Mouse (Mus musculus) MEL (cell line): ENCODE data around the gene Spcs2. TPM values are rescaled to one million over a fixed set of nuclear protein-coding genes. Genes with fewer than 3 reads are reported as not detected.

Source experiments
- DNase-seq: peaks from one replicate; pipeline ENCODE4 v3.0.0; 2011; ENCODE audit warnings: low read depth, low spot score
- H3K27ac ChIP-seq: 2 replicates; pipeline ENCODE4 v1.5.1; 2012; ENCODE audit warnings: low read depth, mild to moderate bottlenecking, control low read depth, low read length, moderate library complexity; ENCODE audit not compliant: control insufficient read depth
- H3K27me3 ChIP-seq, 2 experiments: fragments of 150-350 bp in 1 of 2; sonication (generic) in 1 of 2; 2 replicates each; pipeline ENCODE4 v1.6.1; 2012; ENCODE audit warnings: low read length in 2 of 2, mild to moderate bottlenecking in 2 of 2, improper control_type of control experiment in 1 of 2, moderate library complexity in 1 of 2; ENCODE audit not compliant: insufficient read depth in 2 of 2, control insufficient read depth in 1 of 2
- H3K36me3 ChIP-seq, 2 experiments: 2 replicates each; pipeline ENCODE4 v1.6.1; 2012 to 2014; ENCODE audit warnings: low read length in 2 of 2, improper control_type of control experiment in 1 of 2, inconsistent platforms in 1 of 2, mild to moderate bottlenecking in 1 of 2; ENCODE audit not compliant: insufficient read depth in 2 of 2, control insufficient read depth in 1 of 2
- H3K4me1 ChIP-seq, 2 experiments: fragments of 150-350 bp in 1 of 2; sonication (generic) in 1 of 2; 2 replicates each; pipeline ENCODE4 v1.6.1; 2012; ENCODE audit warnings: low read length in 2 of 2, improper control_type of control experiment in 1 of 2, mild to moderate bottlenecking in 1 of 2; ENCODE audit not compliant: insufficient read depth in 2 of 2, control insufficient read depth in 1 of 2
- H3K4me3 ChIP-seq, 2 experiments: fragments of 150-350 bp in 1 of 2; sonication (generic) in 1 of 2; 2 replicates each; pipeline ENCODE4 v1.5.1; 2012; ENCODE audit warnings: low read depth in 2 of 2, low read length in 2 of 2, mild to moderate bottlenecking in 2 of 2, moderate library complexity in 2 of 2, control low read depth in 1 of 2, improper control_type of control experiment in 1 of 2; ENCODE audit not compliant: control insufficient read depth in 1 of 2, insufficient read depth in 1 of 2
- H3K79me2 ChIP-seq: 2 replicates; pipeline ENCODE4 v1.6.1; 2012; ENCODE audit warnings: mild to moderate bottlenecking, low read length, moderate library complexity; ENCODE audit not compliant: control insufficient read depth, poor library complexity, insufficient read depth
- H3K9ac ChIP-seq: 2 replicates; pipeline ENCODE4 v1.6.1; 2012; ENCODE audit warnings: low read depth, mild to moderate bottlenecking, control low read depth, low read length, moderate library complexity; ENCODE audit not compliant: control insufficient read depth, poor library complexity, severe bottlenecking
- H3K9me3 ChIP-seq: fragments of 150-350 bp; sonication (generic); replicated peaks from 2 replicates; pipeline ENCODE4 v1.6.1; 2012; ENCODE audit warnings: mild to moderate bottlenecking, low read length, improper control_type of control experiment, moderate library complexity; ENCODE audit not compliant: insufficient read depth
- ZNF384 ChIP-seq: IDR thresholded peaks from 2 replicates; pipeline ENCODE4 v1.6.1; 2012; ENCODE audit warnings: low read depth, mild to moderate bottlenecking, inconsistent platforms, low read length, improper control_type of control experiment
- polyA plus RNA-seq, 2 experiments: library from polyadenylated mRNA; stranded (reverse) in 1 of 2; unstranded in 1 of 2; fragments of >175 nt in 1 of 2; fragments of >200 nt in 1 of 2; gene quantifications; 2 replicates each; pipeline versions ENCODE4 v1.2.1 to v1.2.4; 2012; ENCODE audit warnings: low replicate concordance in 2 of 2, low read depth in 1 of 2; ENCODE audit not compliant: insufficient read length in 2 of 2, insufficient read depth in 1 of 2, missing spikeins in 1 of 2
- total RNA-seq: library from RNA; depleted of rRNA; stranded (reverse); fragments of 300-350 nt; gene quantifications from 2 replicates; pipeline ENCODE4 v1.2.3, GENCODE M21; 2012; rRNA removed

Gene Spcs2
- total and polyA plus RNA-seq, 3 experiments = 152 to 241 TPM; not detected in 1

- no peak for TF ChIP-seq ZNF384
- Histone ChIP-seq H3K9me3 (no peaks in the 10 kb centered on the region), H3K79me2 (no peaks in the 10 kb centered on the region), H3K27me3 (peaks cover 2 to 17% of the 10 kb centered on the region in 2 experiments), H3K4me1 (no peaks in the 10 kb centered on the region), H3K9ac (no peak overlapping the region), H3K27ac (no peak overlapping the region), H3K4me3 (no peak overlapping the region), H3K36me3 (no peaks in the 10 kb centered on the region)
- no peak for DNase-seq
These were observed 75.3 kb downstream of the Spcs2 start for GRCm38 (mm10) chr7:99787935-99788334.

Other genes starting within 250 kb of the Spcs2 start
- gene Tpbgl, start 236.4 kb downstream of the Spcs2 start, total RNA-seq = not detected in 2 replicates
- not detected for gene Tpbgl, start 236.4 kb downstream of the Spcs2 start, polyA plus RNA-seq
- not detected in 2 replicates for gene Slco2b1, start 152.1 kb downstream of the Spcs2 start, total RNA-seq
- gene Slco2b1, start 152.1 kb downstream of the Spcs2 start, polyA plus RNA-seq = under 1 TPM in 1 of 2 experiments, not detected in 1; 0.06 TPM
- not detected in 2 replicates for gene Olfr520, start 133.2 kb downstream of the Spcs2 start, total RNA-seq
- not detected for gene Olfr520, start 133.2 kb downstream of the Spcs2 start, polyA plus RNA-seq
- gene Olfr521, start 100.0 kb downstream of the Spcs2 start, total RNA-seq = not detected in 2 replicates
- gene Olfr521, start 100.0 kb downstream of the Spcs2 start, polyA plus RNA-seq = not detected
- gene Neu3, start 35.0 kb downstream of the Spcs2 start, total RNA-seq = 3.0 and 3.1 TPM in 2 replicates
- 1 to 10 TPM in 1 of 2 experiments, not detected in 1; 3.5 TPM for gene Neu3, start 35.0 kb downstream of the Spcs2 start, polyA plus RNA-seq
- 0.42 and 0.58 TPM in 2 replicates for gene Xrra1, start 4.3 kb downstream of the Spcs2 start, total RNA-seq
- 1 to 10 TPM in 1 of 2 experiments, not detected in 1; 1.2 TPM for gene Xrra1, start 4.3 kb downstream of the Spcs2 start, polyA plus RNA-seq
- gene Rnf169, start 117.0 kb upstream of the Spcs2 start, total RNA-seq = 5.9 and 6.2 TPM in 2 replicates
- gene Rnf169, start 117.0 kb upstream of the Spcs2 start, polyA plus RNA-seq = 1 to 10 TPM in 1 of 2 experiments, not detected in 1; 7.2 TPM
- gene Chrdl2, start 142.7 kb upstream of the Spcs2 start, total RNA-seq = not detected in 2 replicates
- under 1 TPM in 1 of 2 experiments, not detected in 1; 0.08 TPM for gene Chrdl2, start 142.7 kb upstream of the Spcs2 start, polyA plus RNA-seq